ENCODE assay signal across 9 mouse cellular contexts in genomic region chr3:152315613-152316012, GRCm38 (mm10). TPM values are rescaled to one million over a fixed set of nuclear protein-coding genes. Genes with fewer than 3 reads are reported as not detected.
DNase-seq lines count a peak whose midpoint lies in the region; ATAC-seq and TF ChIP-seq lines count a peak whose summit lies in the region.
"Had no signal": no experiment of that assay in that cellular context is flagged by ENCODE, and none has a peak within 500 bp of the region (broad histone marks: within the 10 kb centered on the region; RNA-seq: fewer than 3 reads in every experiment).

No protein-coding gene starts in this region.

- DNase-seq in G1E (ENCODE audit: low spot score): peak; percentile 32
- DNase-seq in cerebellum, adult 11-12 months: peak; percentile 55
- DNase-seq in heart, postnatal 25 days (ENCODE audit: low spot score): peak; percentile 64
- peak; percentile 79 for DNase-seq in layer of hippocampus, adult 11-12 months (ENCODE audit: low spot score)
- peak; percentile 85 for DNase-seq in liver, postnatal 0 days
- peak; percentile 87 for DNase-seq in testis, postnatal 10 days (ENCODE audit: low spot score)

- no peak overlapping the region for H3K9ac ChIP-seq in forebrain, embryonic 15.5 days (replicated peaks)
- no peak overlapping the region for H3K9ac ChIP-seq in liver, postnatal 0 days (replicated peaks)
- no peak overlapping the region for H3K9ac ChIP-seq in neural tube, embryonic 15.5 days (replicated peaks)

- peaks cover 35% of the 10 kb centered on the region for H3K36me3 ChIP-seq in G1E (replicated peaks)
- H3K36me3 ChIP-seq in forebrain, embryonic 15.5 days: peaks cover 12% of the 10 kb centered on the region
- H3K36me3 ChIP-seq in liver, postnatal 0 days (replicated peaks; ENCODE audit: insufficient read depth, low read length): peaks cover under 1% of the 10 kb centered on the region; the same call in 1 of the 2 replicates
- peaks cover 29% of the 10 kb centered on the region for H3K36me3 ChIP-seq in neural tube, embryonic 15.5 days

- 0 out of 2 replicates have a peak, but pooled peaks cover 1% of the 10 kb centered on the region for H3K9me3 ChIP-seq in G1E (replicated peaks)
- no peaks in the 10 kb centered on the region for H3K9me3 ChIP-seq in forebrain, embryonic 15.5 days
- H3K9me3 ChIP-seq in liver, postnatal 0 days (ENCODE audit: low read length): no peaks in the 10 kb centered on the region
- no peaks in the 10 kb centered on the region for H3K9me3 ChIP-seq in neural tube, embryonic 15.5 days (replicated peaks)
- H3K9me3 ChIP-seq: megakaryocyte, embryonic 14.5 days had no signal

- no peak overlapping the region for H3K4me3 ChIP-seq in G1E (ENCODE audit: low read depth, low read length)
- H3K4me3 ChIP-seq in forebrain, embryonic 15.5 days: no peak overlapping the region
- H3K4me3 ChIP-seq in liver, postnatal 0 days (ENCODE audit: low read depth, low read length): no peak overlapping the region
- H3K4me3 ChIP-seq in neural tube, embryonic 15.5 days (replicated peaks): no peak overlapping the region
- H3K4me3 ChIP-seq: megakaryocyte, embryonic 14.5 days had no signal

- H3K4me1 ChIP-seq in G1E (ENCODE audit: insufficient read depth, low read depth, low read length): peaks cover 1% of the 10 kb centered on the region; the same call in 1 of the 2 replicates
- H3K4me1 ChIP-seq in forebrain, embryonic 15.5 days: no peaks in the 10 kb centered on the region
- no peaks in the 10 kb centered on the region; the same call in 1 of the 2 replicates for H3K4me1 ChIP-seq in liver, postnatal 0 days (ENCODE audit: insufficient read depth)
- no peaks in the 10 kb centered on the region for H3K4me1 ChIP-seq in neural tube, embryonic 15.5 days

- H3K27ac ChIP-seq in forebrain, embryonic 15.5 days (replicated peaks): no peak overlapping the region
- H3K27ac ChIP-seq in liver, postnatal 0 days (ENCODE audit: low read depth): no peak overlapping the region
- H3K27ac ChIP-seq in neural tube, embryonic 15.5 days (replicated peaks): no peak overlapping the region

- ATAC-seq in G1E (ENCODE audit: extremely low read depth, insufficient number of reproducible peaks, low FRiP score, poor library complexity, severe bottlenecking): peak; percentile 100
- ATAC-seq in forebrain, embryonic 15.5 days (replicated peaks): peak; percentile 82
- ATAC-seq in liver, postnatal 0 days: peak; percentile 95
- peak; percentile 77; the same call in 1 of the 2 replicates for ATAC-seq in neural tube, embryonic 15.5 days (ENCODE audit: low FRiP score)

- no peak overlapping the region for H3K4me2 ChIP-seq in forebrain, embryonic 15.5 days (replicated peaks)
- H3K4me2 ChIP-seq in liver, postnatal 0 days (ENCODE audit: low read depth, low read length): no peak overlapping the region
- no peak overlapping the region for H3K4me2 ChIP-seq in neural tube, embryonic 15.5 days

- 12% methylated on average over 7 of the region's 7 CpGs for WGBS in forebrain, embryonic 15.5 days
- 11% methylated on average over 7 of the region's 7 CpGs for WGBS in liver, postnatal 0 days (ENCODE audit: insufficient replicate concordance)
- WGBS in neural tube, embryonic 15.5 days: 10% methylated on average over 7 of the region's 7 CpGs

- intact Hi-C loops in heart, postnatal 25 days (cut with DNase I): loop anchor here (1.0 kb wide), 1 partner anchor 55 kb away; no protein-coding TSS in a partner anchor

- peak; percentile 61 for TF ChIP-seq CTCF in G1E (IDR thresholded peaks at IDR 0.05; ENCODE audit: low read depth, low read length)
- TF ChIP-seq CTCF in liver, postnatal 0 days (IDR thresholded peaks at IDR 0.05; ENCODE audit: low read depth): peak; percentile 100

- H3K27me3 ChIP-seq in G1E (ENCODE audit: insufficient read depth, low read length): no peaks in the 10 kb centered on the region
- H3K27me3 ChIP-seq in forebrain, embryonic 15.5 days: no peaks in the 10 kb centered on the region
- H3K27me3 ChIP-seq in liver, postnatal 0 days (ENCODE audit: insufficient read depth, low read length): no peaks in the 10 kb centered on the region
- no peaks in the 10 kb centered on the region for H3K27me3 ChIP-seq in neural tube, embryonic 15.5 days (replicated peaks)
- H3K27me3 ChIP-seq: megakaryocyte, embryonic 14.5 days had no signal

- TF ChIP-seq EP300 in liver, postnatal 0 days (IDR thresholded peaks at IDR 0.05; ENCODE audit: low read depth): no peak

RNA-seq across cellular contexts. Expression of gene Miga1, which starts 24.6 kb away (rescaled TPM):
- total RNA-seq in G1E (2014; fragmentation: Nextera tagmentation): 55.7 and 59.3 TPM in 2 replicates
- 25.9 and 28.6 TPM in 2 replicates for total RNA-seq in G1E (2017)
- 26.6 and 38.4 TPM in 2 replicates for polyA plus RNA-seq in G1E (2012)
- polyA plus RNA-seq in forebrain, embryonic 15.5 days (2015; fragmentation: Nextera tagmentation; extraction: Ambion mirVana): 24.6 and 26.5 TPM in 2 replicates
- 10 to 100 TPM in 1 of 2 experiments, 1 to 10 TPM in 1; 9.6 to 10.3 TPM for total RNA-seq in heart, postnatal 25 days (2021)
- polyA plus RNA-seq in liver, postnatal 0 days (2015; fragmentation: Nextera tagmentation; extraction: Ambion mirVana): 2.6 and 3.2 TPM in 2 replicates
- 16.8 and 17.3 TPM in 2 replicates for polyA plus RNA-seq in neural tube, embryonic 15.5 days (2015; fragmentation: Nextera tagmentation; extraction: Ambion mirVana)

RNA-seq across cellular contexts. Expression of gene Usp33, which starts 30.7 kb away (rescaled TPM):
- total RNA-seq in G1E (2014; fragmentation: Nextera tagmentation): 85.7 and 96.5 TPM in 2 replicates
- total RNA-seq in G1E (2017): 102 and 108 TPM in 2 replicates
- 12.1 and 16.8 TPM in 2 replicates for polyA plus RNA-seq in G1E (2012)
- 86.0 and 89.1 TPM in 2 replicates for polyA plus RNA-seq in forebrain, embryonic 15.5 days (2015; fragmentation: Nextera tagmentation; extraction: Ambion mirVana)
- total RNA-seq in heart, postnatal 25 days (2021): 10 to 100 TPM; 22.3 to 25.2 TPM
- polyA plus RNA-seq in liver, postnatal 0 days (2015; fragmentation: Nextera tagmentation; extraction: Ambion mirVana): 11.1 and 13.6 TPM in 2 replicates
- 80.9 and 88.5 TPM in 2 replicates for polyA plus RNA-seq in neural tube, embryonic 15.5 days (2015; fragmentation: Nextera tagmentation; extraction: Ambion mirVana)

RNA-seq across cellular contexts. Expression of gene Nexn, which starts 49.5 kb away (rescaled TPM):
- not detected in 2 replicates for total RNA-seq in G1E (2014; fragmentation: Nextera tagmentation)
- 0.35 and 1.0 TPM in 2 replicates for total RNA-seq in G1E (2017)
- polyA plus RNA-seq in G1E (2012): not detected in 2 replicates
- polyA plus RNA-seq in forebrain, embryonic 15.5 days (2015; fragmentation: Nextera tagmentation; extraction: Ambion mirVana): 2.8 and 3.9 TPM in 2 replicates
- total RNA-seq in heart, postnatal 25 days (2021): 100 to 1,000 TPM; 324 to 334 TPM
- 1.1 and 2.4 TPM in 2 replicates for polyA plus RNA-seq in liver, postnatal 0 days (2015; fragmentation: Nextera tagmentation; extraction: Ambion mirVana)
- 2.4 and 5.9 TPM in 2 replicates for polyA plus RNA-seq in neural tube, embryonic 15.5 days (2015; fragmentation: Nextera tagmentation; extraction: Ambion mirVana)

Comparison
In these comparisons a context has a peak if more than half of its experiments do, and no peak if none do; other contexts are left out.
1. DNase-seq: peak in every context shown above with its lines; median percentile 87 in testis, postnatal 10 days; 85 in liver, postnatal 0 days; 79 in layer of hippocampus, adult 11-12 months; 64 in heart, postnatal 25 days; 55 in cerebellum, adult 11-12 months; 32 in G1E.